Mouse (Mus musculus): ENCODE data around the gene Ccl4.

DNA sequence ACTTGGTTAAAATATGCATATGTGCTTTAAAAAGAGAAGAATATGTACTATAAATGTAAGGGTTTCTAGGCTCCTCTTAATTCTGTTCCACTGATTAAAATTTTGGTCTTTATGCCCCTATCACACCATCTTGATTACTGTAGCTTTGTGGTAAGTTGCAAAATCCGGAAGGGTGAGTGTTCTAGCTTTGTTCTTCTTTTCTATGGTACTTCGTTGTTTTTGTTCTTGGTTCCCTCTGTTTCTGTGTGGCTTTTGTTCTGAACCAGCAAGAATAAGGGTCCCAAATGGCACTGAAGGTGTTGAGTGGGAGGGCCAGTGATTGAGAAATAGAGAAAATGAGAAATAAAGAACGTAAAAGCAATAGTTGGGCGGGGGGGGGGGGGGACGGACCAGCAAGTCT lies 44.1 kb upstream of the Ccl4 start:
- TF ChIP-seq POLR2A (IDR thresholded peaks at IDR 0.05; ENCODE audit: extremely low read depth, insufficient read depth, low read length) (no peak), CTCF (IDR thresholded peaks at IDR 0.05; ENCODE audit: low read depth, low read length) (no peak)

Data from liver, adult 2 months (tissue).